Mouse (Mus musculus) megakaryocyte-erythroid progenitor cell, adult 5-6 weeks (primary cell): ENCODE data around the gene Gm19345. TPM values are rescaled to one million over a fixed set of nuclear protein-coding genes. Genes with fewer than 3 reads are reported as not detected.
A peak's percentile ranks its signal among the peaks of the same experiment; 100 is the strongest.

Experiments used
- ATAC-seq: replicated peaks from 2 replicates; pipeline ENCODE4 v1.8.0; 2016; ENCODE audit warnings: mild to moderate bottlenecking, inconsistent platforms; ENCODE audit not compliant: severe bottlenecking, poor library complexity, low FRiP score, low TSS enrichment
- total RNA-seq, 2 experiments: library from RNA; stranded (forward) in 1 of 2; stranded (reverse) in 1 of 2; fragments of 200-1000, 215-1000 nt in 1 of 2; fragments of >200 nt in 1 of 2; fragmentation: Nextera tagmentation in 1 of 2; gene quantifications; 2 replicates each; pipeline ENCODE4 v1.2.3; 2014 to 2017

Gene Gm19345
- total RNA-seq (2014; fragmentation: Nextera tagmentation) (not detected in 2 replicates), total RNA-seq (2017) (not detected in 2 replicates)

- no peak for ATAC-seq
These were observed at the start of gene Gm19345 for GRCm38 (mm10) chr7:19851858-19852570. Gene Gm19345 (plus strand): TSS chr7:19852003.

GRCm38 (mm10) chr7:19802995-19803394 is 48.8 kb upstream of the Gm19345 start:
- ATAC-seq = peak; percentile 86

- no peak for ATAC-seq
These were observed 45.3 kb upstream of the Gm19345 start for GRCm38 (mm10) chr7:19806356-19806969.

- ATAC-seq = no peak
These were observed 42.4 kb upstream of the Gm19345 start for GRCm38 (mm10) chr7:19809369-19809768.

GRCm38 (mm10) chr7:19811114-19811513 is 40.7 kb upstream of the Gm19345 start:
- no peak for ATAC-seq

- no peak for ATAC-seq
These were observed 38.6 kb upstream of the Gm19345 start for GRCm38 (mm10) chr7:19813161-19813560.

- ATAC-seq = peak; percentile 34; the same call in 1 of the 2 replicates
These were observed 38.2 kb upstream of the Gm19345 start for GRCm38 (mm10) chr7:19813579-19814122.

- no peak for ATAC-seq
These were observed 36.2 kb upstream of the Gm19345 start for GRCm38 (mm10) chr7:19815296-19816223.

- ATAC-seq = peak; percentile 45
These were observed 35.5 kb upstream of the Gm19345 start for GRCm38 (mm10) chr7:19816224-19816771.

GRCm38 (mm10) chr7:19817382-19818105 is 34.3 kb upstream of the Gm19345 start:
- peak; percentile 38 for ATAC-seq

GRCm38 (mm10) chr7:19818440-19818839 is 33.4 kb upstream of the Gm19345 start:
- no peak for ATAC-seq

- no peak for ATAC-seq
These were observed 32.9 kb upstream of the Gm19345 start for GRCm38 (mm10) chr7:19818875-19819274.

- ATAC-seq = no peak
These were observed 31.3 kb upstream of the Gm19345 start for GRCm38 (mm10) chr7:19820347-19821048.

- no peak for ATAC-seq
These were observed 30.2 kb upstream of the Gm19345 start for GRCm38 (mm10) chr7:19821633-19822032.

GRCm38 (mm10) chr7:19822193-19822592 is 29.6 kb upstream of the Gm19345 start:
- no peak for ATAC-seq

- no peak for ATAC-seq
These were observed 29.2 kb upstream of the Gm19345 start, which contains the start of gene Bcl3 for GRCm38 (mm10) chr7:19822604-19823058. Gene Bcl3 (minus strand): TSS chr7:19822770.

- ATAC-seq = no peak; the same call in 1 of the 2 replicates
These were observed 28.3 kb upstream of the Gm19345 start for GRCm38 (mm10) chr7:19823256-19824181.
